Mouse (Mus musculus): ENCODE data around the gene Nicn1. TPM values are rescaled to one million over a fixed set of nuclear protein-coding genes. Genes with fewer than 3 reads are reported as not detected.

The Nicn1 gene
- polyA plus RNA-seq (2014; fragmentation: Nextera tagmentation; extraction: Ambion mirVana) = 136 and 137 TPM in 2 replicates

DNA sequence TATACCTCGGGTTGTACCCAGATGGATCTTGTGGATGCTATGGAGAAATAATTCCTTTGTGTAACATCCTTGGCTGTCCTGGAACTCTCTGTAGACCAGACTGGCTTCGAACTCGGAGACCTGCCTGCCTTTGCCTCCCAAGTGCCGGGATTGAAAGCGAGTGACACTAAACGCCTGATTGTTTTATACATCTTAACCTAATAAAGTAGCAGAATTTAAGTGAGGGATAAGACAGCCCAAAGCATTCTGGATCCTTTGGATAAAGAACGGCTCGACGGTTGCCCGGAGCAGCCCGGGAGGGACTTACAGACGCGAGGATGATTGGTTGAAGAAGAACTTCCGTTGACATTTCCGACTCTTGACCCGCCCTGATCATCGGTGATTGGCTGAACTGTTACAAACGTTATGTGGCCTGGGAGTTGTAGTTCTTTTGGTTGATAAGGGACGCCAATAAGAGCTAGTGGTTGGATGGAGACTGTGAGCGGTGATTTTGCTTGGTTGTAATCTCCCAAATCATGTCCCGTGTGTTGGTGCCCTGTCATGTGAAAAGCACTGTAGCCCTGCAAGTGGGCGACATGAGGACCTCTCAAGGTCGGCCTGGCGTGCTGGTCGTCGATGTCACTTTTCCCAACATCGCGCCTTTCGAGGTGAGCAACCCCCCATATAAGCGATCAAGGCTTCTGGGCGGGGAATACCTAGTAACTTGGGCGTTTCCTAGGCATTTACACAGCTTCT is at the start of gene Nicn1:
Nicn1 (plus strand) TSS at position 414 of the 735 bp plus-strand sequence.
- peak within 1 kb of the TSS; percentile 94 for H3K27ac ChIP-seq
- H3K9ac ChIP-seq = peak within 1 kb of the TSS; percentile 70
- peaks cover 10% of the 10 kb centered on the region for H3K4me1 ChIP-seq (replicated peaks; ENCODE audit: control insufficient read depth, insufficient read depth, low read length)
- ATAC-seq (ENCODE audit: low FRiP score) (peak; percentile 98), DNase-seq (ENCODE audit: low spot score) (peak; percentile 94)
- peaks cover 21% of the 10 kb centered on the region for H3K36me3 ChIP-seq (replicated peaks; ENCODE audit: control insufficient read depth, insufficient read depth)
- peak within 1 kb of the TSS; percentile 81 for H3K4me2 ChIP-seq (replicated peaks)
- no peaks in the 10 kb centered on the region for H3K9me3 ChIP-seq (ENCODE audit: control insufficient read depth, low read length)
- peak within 1 kb of the TSS; percentile 68 for H3K4me3 ChIP-seq (replicated peaks; ENCODE audit: low read length)
- no peaks in the 10 kb centered on the region for H3K27me3 ChIP-seq (ENCODE audit: control insufficient read depth, insufficient read depth, low read length)
- 1% methylated on average over 32 of the region's 32 CpGs for WGBS

DNA sequence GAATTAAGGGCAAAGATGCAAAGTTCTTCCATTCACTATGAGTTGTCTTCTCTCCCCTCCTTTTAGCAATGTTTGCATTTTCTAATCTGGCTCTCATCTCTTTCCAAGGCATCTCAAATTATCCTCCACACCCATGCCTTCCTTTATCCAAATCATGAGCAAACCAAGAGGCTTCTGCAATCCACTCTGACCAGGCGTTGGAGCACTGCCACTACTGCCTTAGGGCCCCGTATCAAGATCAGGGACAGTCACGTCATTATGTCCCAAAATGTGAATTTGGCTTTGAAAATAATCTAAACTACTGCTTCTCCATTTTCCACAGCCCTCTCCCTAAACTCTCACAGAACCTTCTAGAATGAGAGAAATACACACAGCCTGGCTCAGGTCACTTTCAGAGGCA is 45.7 kb upstream of the Nicn1 start:
- Histone ChIP-seq H3K4me1 (replicated peaks; ENCODE audit: control insufficient read depth, insufficient read depth, low read length) (no peaks in the 10 kb centered on the region), H3K4me3 (replicated peaks; ENCODE audit: low read length) (no peak overlapping the region), H3K36me3 (replicated peaks; ENCODE audit: control insufficient read depth, insufficient read depth) (peaks cover 39% of the 10 kb centered on the region), H3K27me3 (ENCODE audit: control insufficient read depth, insufficient read depth, low read length) (no peaks in the 10 kb centered on the region), H3K9me3 (ENCODE audit: control insufficient read depth, low read length) (no peaks in the 10 kb centered on the region), H3K4me2 (replicated peaks) (no peak overlapping the region), H3K9ac (no peak overlapping the region), H3K27ac (no peak overlapping the region)
- ATAC-seq (ENCODE audit: low FRiP score) (no peak), DNase-seq (ENCODE audit: low spot score) (no peak)
- 95% methylated on average over 3 of the region's 3 CpGs for WGBS

- H3K4me2 ChIP-seq (replicated peaks) = no peak overlapping the region
- no peaks in the 10 kb centered on the region for H3K4me1 ChIP-seq (replicated peaks; ENCODE audit: control insufficient read depth, insufficient read depth, low read length)
- 83% methylated on average over 3 of the region's 3 CpGs for WGBS
- peaks cover 43% of the 10 kb centered on the region for H3K36me3 ChIP-seq (replicated peaks; ENCODE audit: control insufficient read depth, insufficient read depth)
- no peak for DNase-seq (ENCODE audit: low spot score)
- ATAC-seq (ENCODE audit: low FRiP score) = no peak
- no peak overlapping the region for H3K4me3 ChIP-seq (replicated peaks; ENCODE audit: low read length)
- no peaks in the 10 kb centered on the region for H3K27me3 ChIP-seq (ENCODE audit: control insufficient read depth, insufficient read depth, low read length)
- H3K27ac ChIP-seq = no peak overlapping the region
- H3K9me3 ChIP-seq (ENCODE audit: control insufficient read depth, low read length) = no peaks in the 10 kb centered on the region
- H3K9ac ChIP-seq = no peak overlapping the region
Measured at GRCm38 (mm10) chr9:108244984-108245383, 45.2 kb upstream of the Nicn1 start.

DNA sequence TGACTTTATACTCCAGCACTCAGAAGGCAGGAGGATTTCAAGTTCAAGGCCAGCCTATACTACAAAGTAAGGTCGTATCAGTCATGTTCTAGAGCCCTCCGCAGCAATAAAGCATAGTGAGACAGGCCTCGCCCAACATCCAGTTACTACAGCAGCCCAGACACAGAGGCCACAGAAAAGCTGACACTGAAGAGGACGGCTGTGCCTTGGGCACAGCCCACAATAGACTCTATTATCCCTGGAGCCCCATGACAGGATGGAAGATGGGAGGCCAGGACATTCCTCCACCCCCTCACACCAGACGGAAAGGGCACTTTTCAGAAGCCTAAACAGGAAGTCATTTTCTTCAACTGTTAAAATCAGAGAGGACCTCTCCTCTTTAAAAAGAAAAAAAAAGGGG is 41.3 kb upstream of the Nicn1 start:
- no peak overlapping the region for H3K9ac ChIP-seq
- peaks cover 63% of the 10 kb centered on the region for H3K36me3 ChIP-seq (replicated peaks; ENCODE audit: control insufficient read depth, insufficient read depth)
- H3K27ac ChIP-seq = no peak overlapping the region
- no peak overlapping the region for H3K4me2 ChIP-seq (replicated peaks)
- H3K4me3 ChIP-seq (replicated peaks; ENCODE audit: low read length) = no peak overlapping the region
- no peak for ATAC-seq (ENCODE audit: low FRiP score)
- no peaks in the 10 kb centered on the region for H3K4me1 ChIP-seq (replicated peaks; ENCODE audit: control insufficient read depth, insufficient read depth, low read length)
- WGBS = 52% methylated on average over 5 of the region's 5 CpGs
- no peak for DNase-seq (ENCODE audit: low spot score)
- no peaks in the 10 kb centered on the region for H3K9me3 ChIP-seq (ENCODE audit: control insufficient read depth, low read length)
- no peaks in the 10 kb centered on the region for H3K27me3 ChIP-seq (ENCODE audit: control insufficient read depth, insufficient read depth, low read length)

DNA sequence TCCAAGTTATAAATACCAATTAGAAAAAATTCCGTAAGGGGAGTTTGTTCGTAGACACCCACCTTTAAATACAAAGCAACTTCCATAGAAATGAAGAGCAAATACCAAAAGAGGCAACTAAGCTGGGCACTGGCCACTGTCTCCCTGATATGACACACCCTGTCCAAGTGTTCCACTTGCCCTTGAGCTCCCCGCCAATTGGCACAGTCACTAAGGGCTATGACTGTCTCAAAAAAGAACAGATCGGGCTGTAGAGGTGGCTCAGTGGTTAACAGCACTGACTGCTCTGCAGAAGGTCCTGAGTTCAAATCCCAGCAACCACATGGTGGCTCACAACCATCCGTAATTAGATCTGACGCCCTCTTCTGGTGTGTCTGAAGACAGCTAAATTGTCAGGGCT is 38.4 kb upstream of the Nicn1 start:
- 96% methylated on average over 6 of the region's 6 CpGs for WGBS
- ATAC-seq (ENCODE audit: low FRiP score) = no peak
- no peak for DNase-seq (ENCODE audit: low spot score)

GRCm38 (mm10) chr9:108252766-108253165 is 37.5 kb upstream of the Nicn1 start:
- no peak overlapping the region for H3K9ac ChIP-seq
- DNase-seq (ENCODE audit: low spot score) (no peak), ATAC-seq (ENCODE audit: low FRiP score) (no peak)
- peaks cover 41% of the 10 kb centered on the region for H3K36me3 ChIP-seq (replicated peaks; ENCODE audit: control insufficient read depth, insufficient read depth)
- H3K9me3 ChIP-seq (ENCODE audit: control insufficient read depth, low read length) = no peaks in the 10 kb centered on the region
- whole genome bisulfite sequencing = 99% methylated on average over 7 of the region's 7 CpGs
- H3K27me3 ChIP-seq (ENCODE audit: control insufficient read depth, insufficient read depth, low read length) = no peaks in the 10 kb centered on the region
- no peak overlapping the region for H3K4me3 ChIP-seq (replicated peaks; ENCODE audit: low read length)
- H3K27ac ChIP-seq = no peak overlapping the region
- H3K4me2 ChIP-seq (replicated peaks) = no peak overlapping the region
- H3K4me1 ChIP-seq (replicated peaks; ENCODE audit: control insufficient read depth, insufficient read depth, low read length) = no peaks in the 10 kb centered on the region

More for the DNA sequence above, 38.4 kb upstream of the Nicn1 start:
- H3K4me3 ChIP-seq (replicated peaks; ENCODE audit: low read length) = no peak overlapping the region
- H3K4me2 ChIP-seq (replicated peaks) = no peak overlapping the region
- no peak overlapping the region for H3K27ac ChIP-seq
- no peak overlapping the region for H3K9ac ChIP-seq
- no peaks in the 10 kb centered on the region for H3K9me3 ChIP-seq (ENCODE audit: control insufficient read depth, low read length)
- no peaks in the 10 kb centered on the region for H3K4me1 ChIP-seq (replicated peaks; ENCODE audit: control insufficient read depth, insufficient read depth, low read length)
- H3K27me3 ChIP-seq (ENCODE audit: control insufficient read depth, insufficient read depth, low read length) = no peaks in the 10 kb centered on the region
- H3K36me3 ChIP-seq (replicated peaks; ENCODE audit: control insufficient read depth, insufficient read depth) = peaks cover 44% of the 10 kb centered on the region

GRCm38 (mm10) chr9:108260526-108260925 is 29.7 kb upstream of the Nicn1 start:
- Histone ChIP-seq H3K27me3 (ENCODE audit: control insufficient read depth, insufficient read depth, low read length) (no peaks in the 10 kb centered on the region), H3K9ac (no peak overlapping the region), H3K9me3 (ENCODE audit: control insufficient read depth, low read length) (no peaks in the 10 kb centered on the region), H3K4me2 (replicated peaks) (no peak overlapping the region), H3K27ac (no peak overlapping the region), H3K36me3 (replicated peaks; ENCODE audit: control insufficient read depth, insufficient read depth) (no peaks in the 10 kb centered on the region), H3K4me1 (replicated peaks; ENCODE audit: control insufficient read depth, insufficient read depth, low read length) (peaks cover 21% of the 10 kb centered on the region), H3K4me3 (replicated peaks; ENCODE audit: low read length) (no peak overlapping the region)
- DNase-seq (ENCODE audit: low spot score) (no peak), ATAC-seq (ENCODE audit: low FRiP score) (no peak)
- 88% methylated on average over 4 of the region's 4 CpGs for WGBS

- ATAC-seq (ENCODE audit: low FRiP score) = no peak
- WGBS = 73% methylated on average over 7 of the region's 7 CpGs
Measured at GRCm38 (mm10) chr9:108261865-108262264, 28.4 kb upstream of the Nicn1 start.

DNA sequence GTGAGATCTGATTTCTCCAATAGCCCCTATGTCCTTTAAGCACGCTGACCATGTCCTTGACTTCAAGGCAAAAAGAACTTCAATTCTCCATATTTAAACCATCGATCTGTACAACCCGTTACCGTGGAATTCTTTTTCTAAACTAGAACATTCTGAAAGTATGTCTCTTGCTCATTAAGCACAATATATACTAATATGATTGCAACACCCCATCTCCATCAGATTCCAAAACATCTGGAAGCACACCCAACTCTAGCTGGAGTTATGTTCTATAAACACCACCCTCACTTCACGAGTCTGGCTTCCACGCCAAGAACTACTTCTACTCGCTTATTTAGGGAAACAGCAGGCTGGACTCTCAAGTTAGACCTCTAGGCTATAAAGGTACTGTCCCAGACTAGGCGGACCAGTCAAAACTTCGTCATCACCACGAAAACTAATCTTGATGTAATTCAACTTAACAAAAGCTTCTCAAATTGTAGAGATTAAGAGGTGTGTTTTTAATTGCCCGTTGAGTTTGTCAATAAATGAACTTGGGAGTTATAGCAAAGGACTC is 27.7 kb upstream of the Nicn1 start:
- Histone ChIP-seq H3K27ac (peak overlapping the region; percentile 93), H3K9me3 (ENCODE audit: control insufficient read depth, low read length) (no peaks in the 10 kb centered on the region), H3K4me2 (replicated peaks) (peak overlapping the region; percentile 75), H3K4me3 (replicated peaks; ENCODE audit: low read length) (peak overlapping the region; percentile 92), H3K4me1 (replicated peaks; ENCODE audit: control insufficient read depth, insufficient read depth, low read length) (peaks cover 21% of the 10 kb centered on the region), H3K27me3 (ENCODE audit: control insufficient read depth, insufficient read depth, low read length) (no peaks in the 10 kb centered on the region), H3K9ac (peak overlapping the region; percentile 82), H3K36me3 (replicated peaks; ENCODE audit: control insufficient read depth, insufficient read depth) (no peaks in the 10 kb centered on the region)
- DNase-seq (ENCODE audit: low spot score) (no peak), ATAC-seq (ENCODE audit: low FRiP score) (no peak)
- WGBS = 44% methylated on average over 11 of the region's 11 CpGs

More at GRCm38 (mm10) chr9:108261865-108262264, 28.4 kb upstream of the Nicn1 start:
- H3K27ac ChIP-seq = no peak overlapping the region
- no peaks in the 10 kb centered on the region for H3K9me3 ChIP-seq (ENCODE audit: control insufficient read depth, low read length)
- H3K36me3 ChIP-seq (replicated peaks; ENCODE audit: control insufficient read depth, insufficient read depth) = no peaks in the 10 kb centered on the region
- no peak overlapping the region for H3K4me3 ChIP-seq (replicated peaks; ENCODE audit: low read length)
- peaks cover 21% of the 10 kb centered on the region for H3K4me1 ChIP-seq (replicated peaks; ENCODE audit: control insufficient read depth, insufficient read depth, low read length)
- H3K9ac ChIP-seq = peak overlapping the region; percentile 82; the same call in 1 of the 2 replicates
- no peaks in the 10 kb centered on the region for H3K27me3 ChIP-seq (ENCODE audit: control insufficient read depth, insufficient read depth, low read length)
- no peak for DNase-seq (ENCODE audit: low spot score)
- peak overlapping the region; percentile 75 for H3K4me2 ChIP-seq (replicated peaks)
